Mouse (Mus musculus): ENCODE data around the gene Tmf1.

DNA sequence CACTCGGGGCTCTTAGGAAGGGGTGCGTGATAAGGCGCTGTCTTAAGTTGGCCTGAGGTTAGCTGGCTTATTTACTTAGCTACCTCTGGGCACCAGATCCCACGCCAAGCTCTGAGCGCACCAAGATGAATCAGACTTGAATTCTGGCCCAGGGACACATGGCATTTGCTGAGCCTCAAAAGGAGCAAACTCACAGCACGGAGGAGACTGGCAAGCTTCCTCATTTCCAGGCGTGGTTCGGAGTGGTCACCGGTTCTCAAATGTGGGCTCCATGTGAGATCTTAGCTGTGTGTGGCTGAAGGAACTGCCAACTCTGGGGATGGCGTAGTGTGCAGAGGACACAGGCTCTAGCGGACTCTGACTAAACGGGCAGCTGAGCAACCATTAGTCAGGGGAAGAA is 33.1 kb upstream of the Tmf1 start:
- TF ChIP-seq CTCF (IDR thresholded peaks at IDR 0.05; ENCODE audit: insufficient read depth, low read length) (no peak), POLR2A (IDR thresholded peaks at IDR 0.05; ENCODE audit: borderline replicate concordance, extremely low read depth, low read depth, low read length) (no peak)
